Mouse (Mus musculus) limb, embryonic 15.5 days (tissue): ENCODE measurements around the gene Igf2bp2. TPM values are rescaled to one million over a fixed set of nuclear protein-coding genes. Genes with fewer than 3 reads are reported as not detected.

Source experiments
- ATAC-seq: fragments of 200-750 bp; cut with Nextera tagmentation; 2 replicates; pipeline ENCODE4 v1.8.0; 2017; ENCODE audit warnings: low read depth, moderate TSS enrichment; ENCODE audit not compliant: insufficient number of reproducible peaks, low FRiP score, low TSS enrichment
- H3K27ac ChIP-seq: fragments of 300-500 bp; sonication (generic); 2 replicates; pipeline ENCODE4 v1.5.1; 2015; ENCODE audit warnings: moderate library complexity, mild to moderate bottlenecking, inconsistent platforms
- H3K27me3 ChIP-seq: fragments of 300-500 bp; sonication (generic); 2 replicates; pipeline ENCODE4 v1.6.1; 2015; ENCODE audit warnings: inconsistent platforms
- H3K36me3 ChIP-seq: fragments of 300-500 bp; sonication (generic); 2 replicates; pipeline ENCODE4 v1.6.1; 2015; ENCODE audit warnings: inconsistent platforms
- H3K4me1 ChIP-seq: fragments of 300-500 bp; sonication (generic); 2 replicates; pipeline ENCODE4 v1.6.1; 2015; ENCODE audit warnings: inconsistent platforms
- H3K4me2 ChIP-seq: fragments of 300-500 bp; sonication (generic); 2 replicates; pipeline ENCODE4 v1.6.1; 2015; ENCODE audit warnings: mild to moderate bottlenecking, inconsistent platforms
- H3K4me3 ChIP-seq: fragments of 300-500 bp; sonication (generic); 2 replicates; pipeline ENCODE4 v1.5.1; 2015; ENCODE audit warnings: mild to moderate bottlenecking, inconsistent platforms
- H3K9ac ChIP-seq: fragments of 300-500 bp; sonication (generic); 2 replicates; pipeline ENCODE4 v1.6.1; 2015; ENCODE audit warnings: inconsistent platforms
- H3K9me3 ChIP-seq: fragments of 300-500 bp; sonication (generic); 2 replicates; pipeline ENCODE4 v1.6.1; 2016; ENCODE audit warnings: inconsistent platforms
- WGBS: fragments of 180-500 bp; shearing (Covaris S2); methylation state at CpG from one replicate; pipeline ENCODE4 v1.1.7; 2015; 5-methylcytosine and 5-hydroxymethylcytosine counted together
- polyA plus RNA-seq: library from polyadenylated mRNA; unstranded; fragments of >200 nt; fragmentation: Nextera tagmentation; extraction: Ambion mirVana; gene quantifications from 2 replicates; pipeline ENCODE4 v1.2.1, GENCODE M21; 2015

Igf2bp2 gene
- polyA plus RNA-seq, 1 experiment from 2014 or later: 84.3 TPM

- Histone ChIP-seq H3K9me3 (no peaks in the 10 kb centered on the region), H3K27ac (no peak overlapping the region), H3K9ac (no peak overlapping the region), H3K4me1 (no peaks in the 10 kb centered on the region), H3K36me3 (peaks cover 68% of the 10 kb centered on the region), H3K27me3 (no peaks in the 10 kb centered on the region), H3K4me3 (no peak overlapping the region), H3K4me2 (no peak overlapping the region)
- no peak for ATAC-seq
- 94% methylated on average over 10 of the region's 10 CpGs for WGBS
These were observed 102.7 kb downstream of the Igf2bp2 start for GRCm38 (mm10) chr16:22060416-22060815.

DNA sequence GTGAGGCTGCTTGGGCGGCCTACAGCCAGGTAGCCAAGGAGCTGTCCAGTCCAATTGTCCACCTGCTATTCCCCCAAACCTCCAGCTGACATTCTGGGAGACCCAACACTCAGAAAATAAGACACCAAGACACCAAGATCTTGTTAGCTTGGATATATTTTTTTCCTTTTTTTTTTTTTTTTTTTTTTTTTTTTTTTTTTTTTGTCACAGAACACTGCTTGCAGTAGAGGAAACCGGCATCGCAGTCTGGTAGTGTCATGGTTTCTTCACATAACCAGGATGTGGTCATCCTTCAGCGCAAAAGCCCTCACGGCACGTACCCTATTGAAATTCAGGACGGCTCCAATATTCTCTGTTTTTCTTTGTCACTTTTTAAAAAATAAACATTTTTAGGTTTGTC lies 104.2 kb downstream of the Igf2bp2 start:
- H3K36me3 ChIP-seq: peaks cover 55% of the 10 kb centered on the region
- no peak overlapping the region for H3K27ac ChIP-seq
- no peaks in the 10 kb centered on the region for H3K4me1 ChIP-seq
- WGBS: 94% methylated on average over 7 of the region's 7 CpGs
- H3K4me2 ChIP-seq: no peak overlapping the region
- no peak for ATAC-seq
- H3K9me3 ChIP-seq: no peaks in the 10 kb centered on the region
- no peak overlapping the region for H3K4me3 ChIP-seq
- H3K9ac ChIP-seq: no peak overlapping the region
- H3K27me3 ChIP-seq: no peaks in the 10 kb centered on the region

- Histone ChIP-seq H3K27ac (no peak overlapping the region), H3K9me3 (no peaks in the 10 kb centered on the region), H3K36me3 (peaks cover 42% of the 10 kb centered on the region), H3K27me3 (no peaks in the 10 kb centered on the region), H3K9ac (no peak overlapping the region), H3K4me3 (no peak overlapping the region), H3K4me1 (no peaks in the 10 kb centered on the region), H3K4me2 (no peak overlapping the region)
- no peak for ATAC-seq
- 89% methylated on average over 6 of the region's 6 CpGs for WGBS
These were observed 105.6 kb downstream of the Igf2bp2 start for GRCm38 (mm10) chr16:22057498-22057897.

DNA sequence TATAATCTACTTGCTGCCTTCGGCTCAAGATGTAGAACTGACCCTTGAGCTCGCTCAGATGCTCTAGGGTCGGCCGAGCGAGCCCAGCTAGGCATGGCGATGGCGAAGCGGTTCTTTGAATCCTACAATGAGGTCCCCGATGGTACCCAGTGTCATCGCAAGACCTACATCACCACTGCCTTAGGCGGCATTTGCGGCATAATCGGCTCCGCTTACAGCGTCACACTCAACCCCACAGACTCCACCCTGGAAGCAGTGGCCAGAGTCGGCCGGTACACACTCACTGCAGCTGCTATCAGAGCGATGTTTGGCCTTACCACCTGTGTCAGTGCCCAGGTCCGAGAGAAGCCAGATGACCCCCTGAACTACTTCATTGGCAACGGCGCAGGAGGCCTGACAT lies 109.7 kb downstream of the Igf2bp2 start:
- ATAC-seq: no peak
- Histone ChIP-seq H3K36me3 (peaks cover 13% of the 10 kb centered on the region), H3K4me1 (no peaks in the 10 kb centered on the region), H3K4me2 (no peak overlapping the region), H3K27me3 (no peaks in the 10 kb centered on the region), H3K4me3 (no peak overlapping the region), H3K9me3 (no peaks in the 10 kb centered on the region), H3K9ac (no peak overlapping the region), H3K27ac (no peak overlapping the region)
- WGBS: 96% methylated on average over 21 of the region's 21 CpGs

- WGBS: 90% methylated on average over 10 of the region's 10 CpGs
- ATAC-seq: no peak
These were observed 116.2 kb downstream of the Igf2bp2 start for GRCm38 (mm10) chr16:22046739-22047366.

GRCm38 (mm10) chr16:22045930-22046329 lies 117.2 kb downstream of the Igf2bp2 start:
- no peak for ATAC-seq
- H3K36me3 ChIP-seq: peaks cover 49% of the 10 kb centered on the region

More at GRCm38 (mm10) chr16:22046739-22047366, 116.2 kb downstream of the Igf2bp2 start:
- H3K4me2 ChIP-seq: no peak overlapping the region
- H3K9ac ChIP-seq: no peak overlapping the region
- H3K9me3 ChIP-seq: no peaks in the 10 kb centered on the region
- H3K4me1 ChIP-seq: no peaks in the 10 kb centered on the region
- no peaks in the 10 kb centered on the region for H3K27me3 ChIP-seq
- H3K36me3 ChIP-seq: peaks cover 41% of the 10 kb centered on the region
- no peak overlapping the region for H3K27ac ChIP-seq
- H3K4me3 ChIP-seq: no peak overlapping the region

GRCm38 (mm10) chr16:22043830-22044229 lies 119.3 kb downstream of the Igf2bp2 start:
- H3K9ac ChIP-seq: no peak overlapping the region
- no peak for ATAC-seq
- WGBS: 88% methylated on average over 4 of the region's 4 CpGs

More at GRCm38 (mm10) chr16:22045930-22046329, 117.2 kb downstream of the Igf2bp2 start:
- H3K27me3 ChIP-seq: no peaks in the 10 kb centered on the region
- no peaks in the 10 kb centered on the region for H3K9me3 ChIP-seq
- H3K4me1 ChIP-seq: no peaks in the 10 kb centered on the region
- no peak overlapping the region for H3K4me3 ChIP-seq
- H3K4me2 ChIP-seq: no peak overlapping the region
- WGBS: 98% methylated on average over 3 of the region's 3 CpGs
- H3K9ac ChIP-seq: no peak overlapping the region
- H3K27ac ChIP-seq: no peak overlapping the region

DNA sequence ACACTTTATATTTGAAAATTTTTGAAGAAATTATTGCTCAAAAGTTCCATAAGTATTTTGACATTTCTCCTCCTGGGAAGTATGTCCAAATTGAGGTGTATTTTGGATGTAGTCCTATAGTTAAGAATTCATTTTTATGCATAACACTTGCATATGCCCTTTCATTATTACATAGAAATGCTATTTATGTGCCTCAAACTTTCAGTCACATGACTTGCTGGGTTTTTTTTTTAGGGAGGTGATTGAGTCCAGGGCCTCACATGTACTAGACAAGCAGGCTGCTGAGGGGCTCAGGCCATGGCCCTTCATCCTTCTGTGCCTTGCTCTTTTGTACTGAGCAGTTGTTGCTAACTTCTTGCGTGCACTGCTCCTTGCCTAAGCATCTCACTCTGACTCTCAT lies 123.1 kb downstream of the Igf2bp2 start:
- 88% methylated on average over 1 of the region's 1 CpGs for WGBS
- Histone ChIP-seq H3K4me3 (no peak overlapping the region), H3K36me3 (peaks cover 70% of the 10 kb centered on the region), H3K4me1 (no peaks in the 10 kb centered on the region), H3K4me2 (no peak overlapping the region), H3K9me3 (no peaks in the 10 kb centered on the region), H3K27ac (no peak overlapping the region), H3K9ac (no peak overlapping the region), H3K27me3 (no peaks in the 10 kb centered on the region)
- no peak for ATAC-seq

More at GRCm38 (mm10) chr16:22043830-22044229, 119.3 kb downstream of the Igf2bp2 start:
- Histone ChIP-seq H3K4me1 (no peaks in the 10 kb centered on the region), H3K4me2 (no peak overlapping the region), H3K27me3 (no peaks in the 10 kb centered on the region), H3K27ac (no peak overlapping the region), H3K36me3 (peaks cover 63% of the 10 kb centered on the region), H3K4me3 (no peak overlapping the region), H3K9me3 (no peaks in the 10 kb centered on the region)

DNA sequence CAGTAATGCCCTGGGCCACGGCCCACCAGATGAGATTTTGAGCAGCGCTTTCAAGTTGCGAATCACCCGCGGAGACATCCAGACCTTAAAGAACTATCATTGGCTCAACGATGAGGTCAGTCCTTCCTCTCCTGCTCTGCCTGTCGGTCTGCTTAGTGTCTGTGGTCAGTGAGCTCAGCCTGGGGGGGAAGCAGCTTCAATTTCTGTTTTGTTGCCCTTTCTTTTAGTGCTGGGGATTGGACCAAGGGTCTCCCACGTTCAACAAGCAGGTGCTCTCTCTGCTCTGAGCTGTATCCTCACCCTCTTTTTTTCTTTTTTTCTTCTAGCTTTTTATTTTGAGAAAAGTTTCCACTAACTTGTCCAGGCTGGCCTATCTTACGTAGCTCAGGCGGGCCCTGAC lies 124.5 kb downstream of the Igf2bp2 start:
- WGBS: 91% methylated on average over 10 of the region's 10 CpGs
- Histone ChIP-seq H3K9me3 (no peaks in the 10 kb centered on the region), H3K27ac (no peak overlapping the region), H3K4me1 (no peaks in the 10 kb centered on the region), H3K27me3 (no peaks in the 10 kb centered on the region), H3K9ac (no peak overlapping the region), H3K4me3 (no peak overlapping the region), H3K4me2 (no peak overlapping the region), H3K36me3 (peaks cover 56% of the 10 kb centered on the region)
- no peak for ATAC-seq

DNA sequence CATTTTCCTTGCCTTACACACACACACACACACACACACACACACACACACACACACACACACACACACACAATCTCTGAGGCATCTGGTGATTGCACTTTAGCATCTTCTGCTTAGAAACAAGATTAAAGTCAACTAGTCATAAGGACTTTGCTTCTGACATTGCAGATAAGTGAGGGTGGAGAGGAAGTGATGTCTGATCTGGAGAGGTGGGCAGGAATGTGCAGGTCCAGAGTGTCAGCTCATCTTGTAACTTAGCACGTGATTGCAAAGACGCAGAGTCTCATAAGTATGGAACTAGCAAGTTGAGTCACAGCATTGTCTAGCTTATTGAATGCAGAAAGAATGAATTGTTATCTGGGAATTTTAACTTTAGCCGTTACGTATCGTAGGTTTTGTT lies 135.6 kb downstream of the Igf2bp2 start:
- no peak for ATAC-seq
- no peaks in the 10 kb centered on the region for H3K4me1 ChIP-seq
- no peak overlapping the region for H3K27ac ChIP-seq
- no peaks in the 10 kb centered on the region for H3K9me3 ChIP-seq
- H3K4me3 ChIP-seq: no peak overlapping the region
- no peak overlapping the region for H3K9ac ChIP-seq
- H3K4me2 ChIP-seq: no peak overlapping the region
- no peaks in the 10 kb centered on the region for H3K27me3 ChIP-seq
- WGBS: 89% methylated on average over 5 of the region's 5 CpGs
- H3K36me3 ChIP-seq: peaks cover 91% of the 10 kb centered on the region

GRCm38 (mm10) chr16:22022122-22022521 lies 141.0 kb downstream of the Igf2bp2 start:
- Histone ChIP-seq H3K9me3 (no peaks in the 10 kb centered on the region), H3K27ac (no peak overlapping the region), H3K9ac (no peak overlapping the region), H3K4me2 (no peak overlapping the region), H3K27me3 (no peaks in the 10 kb centered on the region), H3K4me3 (no peak overlapping the region), H3K36me3 (peaks cover 80% of the 10 kb centered on the region), H3K4me1 (no peaks in the 10 kb centered on the region)
- no peak for ATAC-seq
- WGBS: 96% methylated on average over 2 of the region's 2 CpGs

DNA sequence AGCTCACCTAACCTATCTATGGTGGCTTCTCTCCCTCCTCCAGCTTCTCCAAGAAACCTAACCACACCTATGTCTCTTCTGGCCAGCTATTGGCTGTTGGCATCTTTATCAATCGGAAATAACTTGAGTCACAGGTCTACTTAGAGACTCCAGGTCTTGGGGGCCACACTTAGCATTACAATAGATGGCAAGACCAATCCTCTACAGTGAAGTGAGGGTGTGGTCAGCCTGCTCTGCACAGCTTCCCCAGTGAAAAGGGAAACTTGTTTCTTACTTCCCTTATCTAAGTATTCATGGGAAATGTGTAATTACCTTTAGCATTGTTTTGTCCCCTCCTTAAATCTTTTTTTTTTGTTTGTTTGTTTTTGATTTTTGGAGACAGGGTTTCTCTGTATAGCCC lies 147.5 kb downstream of the Igf2bp2 start:
- Histone ChIP-seq H3K9ac (no peak overlapping the region), H3K4me2 (no peak overlapping the region), H3K36me3 (peaks cover 50% of the 10 kb centered on the region), H3K27ac (no peak overlapping the region), H3K9me3 (no peaks in the 10 kb centered on the region), H3K4me3 (no peak overlapping the region), H3K4me1 (peaks cover 3% of the 10 kb centered on the region; the same call in 1 of the 2 replicates), H3K27me3 (no peaks in the 10 kb centered on the region)
- no peak for ATAC-seq
- WGBS: 81% methylated on average over 1 of the region's 1 CpGs

DNA sequence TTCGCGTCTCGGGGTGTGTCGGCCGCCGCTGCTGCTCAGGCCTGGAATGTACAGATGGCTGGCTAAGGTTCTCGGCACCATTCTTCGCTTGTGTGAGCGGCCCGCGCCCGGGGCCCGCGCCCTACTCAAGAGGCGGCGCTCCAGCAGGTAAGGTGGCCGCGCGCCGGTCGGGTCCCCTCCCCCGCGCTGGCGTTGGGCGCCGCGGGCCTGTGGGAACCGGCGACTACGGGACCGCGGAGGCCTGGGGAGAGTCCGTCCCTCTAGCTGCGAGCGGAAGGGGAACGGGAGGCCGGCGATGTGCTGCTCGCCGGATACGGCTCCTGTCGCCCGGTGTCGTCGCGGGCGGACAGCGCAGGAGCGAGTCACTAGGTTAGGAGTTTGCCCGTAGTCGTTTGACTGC lies 153.5 kb downstream of the Igf2bp2 start:
- Histone ChIP-seq H3K27ac (peak overlapping the region; percentile 77), H3K4me2 (peak overlapping the region; percentile 69), H3K4me1 (peaks cover 12% of the 10 kb centered on the region), H3K36me3 (peaks cover 2% of the 10 kb centered on the region; the same call in 1 of the 2 replicates), H3K27me3 (no peaks in the 10 kb centered on the region), H3K9ac (peak overlapping the region; percentile 90), H3K4me3 (peak overlapping the region; percentile 98), H3K9me3 (no peaks in the 10 kb centered on the region)
- ATAC-seq: peak; percentile 52
- under 1% methylated on average over 45 of the region's 51 CpGs for WGBS
